Mouse (Mus musculus) frontal cortex, postnatal 14 days (tissue): ENCODE results near the gene Abca14.
A peak's percentile ranks its signal among the peaks of the same experiment; 100 is the strongest.

Experiments
- DNase-seq, 2 experiments: peaks; one replicate each; pipeline ENCODE4 v3.0.0; 2022; ENCODE audit warnings: low spot score in 2 of 2

Gene Abca14

DNA sequence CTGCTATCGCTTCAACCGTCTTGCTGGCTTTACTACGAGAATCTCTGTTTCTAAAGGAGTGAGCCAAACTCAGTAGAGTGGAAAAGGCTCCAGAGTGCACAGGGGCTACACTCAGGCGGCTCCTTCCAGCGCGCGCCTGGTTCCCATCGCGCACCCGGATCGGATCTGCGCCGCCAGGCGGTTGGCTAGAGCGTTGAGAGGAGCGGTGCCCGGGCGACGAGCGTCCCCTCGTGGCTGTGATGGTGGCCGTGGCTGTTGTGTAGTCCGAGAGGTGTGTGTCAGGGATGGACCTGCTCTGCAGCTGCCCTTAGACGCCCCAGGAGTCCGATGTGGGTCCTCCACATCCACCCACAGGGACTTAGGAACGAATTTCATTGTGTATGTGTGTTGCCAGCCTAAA is at the start of gene Abca14:
Gene Abca14, plus strand, starts transcription at position 173 of the 400 bp plus-strand sequence.
- DNase-seq: peak; percentile 56 to 86

DNA sequence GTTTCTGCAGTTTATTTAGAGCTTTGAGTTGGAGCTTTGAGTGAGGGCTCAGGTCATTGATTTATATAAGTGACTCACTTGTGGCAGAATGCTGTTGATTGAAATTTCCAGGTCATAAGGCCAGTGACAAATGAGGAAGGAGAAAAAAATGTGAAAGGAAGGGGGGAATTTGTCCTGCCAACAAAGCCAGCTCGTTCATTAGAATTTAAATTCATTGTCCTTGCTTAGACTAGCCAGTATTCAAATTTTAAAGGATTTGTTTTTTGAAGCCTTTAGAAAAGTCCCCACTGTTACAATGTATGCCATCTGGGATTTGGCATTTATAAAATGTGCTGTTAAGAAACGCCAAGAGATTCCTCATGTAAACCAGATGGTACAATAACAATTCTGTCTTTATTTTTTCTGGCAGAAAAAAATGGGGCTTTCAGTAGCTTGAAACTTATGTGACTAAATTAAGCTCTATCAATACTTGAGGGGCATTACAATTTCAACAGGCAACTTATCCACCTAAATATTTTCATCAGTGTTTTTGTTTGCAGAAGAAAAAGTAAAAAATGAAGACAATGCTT is 46.8 kb upstream of the Abca14 start:
- no peak for DNase-seq

DNA sequence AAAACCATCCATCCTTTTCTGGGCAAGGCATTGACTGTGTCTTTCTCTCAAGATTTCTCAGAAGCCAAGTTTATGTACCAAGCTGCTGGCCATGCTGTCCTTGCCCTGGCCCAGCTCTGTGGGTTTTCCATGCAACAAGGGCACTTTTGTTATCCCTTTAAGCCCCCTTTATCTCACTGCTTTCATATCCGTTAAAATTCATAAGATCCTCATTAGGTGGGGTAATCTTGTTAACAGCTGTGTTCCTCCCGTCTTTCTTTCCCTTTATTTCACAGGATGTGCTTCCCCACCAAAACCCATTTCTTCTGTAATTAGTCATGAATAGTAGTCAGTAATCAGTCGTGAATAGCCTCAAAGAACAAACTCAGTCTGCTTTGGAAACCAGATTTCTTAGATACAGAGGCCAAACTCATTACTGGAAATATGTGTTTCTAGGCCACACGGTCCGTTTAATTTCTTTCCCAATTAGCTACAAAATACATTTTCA is 46.1 kb upstream of the Abca14 start:
- DNase-seq: no peak

DNA sequence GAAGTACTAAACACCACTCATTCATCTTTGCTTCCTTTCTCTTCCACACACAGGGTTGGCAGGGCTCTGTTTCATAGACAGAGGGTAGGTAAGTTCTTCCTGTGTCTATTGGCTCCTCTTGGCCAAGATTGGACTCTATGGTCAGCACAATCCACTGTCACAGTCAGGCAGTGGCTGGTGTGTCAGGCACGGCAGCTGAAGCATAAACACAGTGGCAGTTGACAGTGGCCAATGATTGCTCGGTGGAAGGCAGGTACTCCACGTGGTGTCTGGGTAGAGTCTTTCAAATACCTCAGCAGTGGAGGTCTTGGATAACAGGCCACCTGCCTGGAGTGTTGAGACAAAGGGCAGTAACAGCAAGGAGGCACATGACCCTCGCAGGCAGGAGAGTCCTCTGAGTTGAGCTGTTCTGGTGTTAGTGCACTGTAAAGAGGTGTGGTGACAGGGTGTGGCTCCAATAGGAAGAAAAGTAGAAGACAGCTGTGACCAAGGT is 45.6 kb upstream of the Abca14 start:
- DNase-seq: no peak

DNA sequence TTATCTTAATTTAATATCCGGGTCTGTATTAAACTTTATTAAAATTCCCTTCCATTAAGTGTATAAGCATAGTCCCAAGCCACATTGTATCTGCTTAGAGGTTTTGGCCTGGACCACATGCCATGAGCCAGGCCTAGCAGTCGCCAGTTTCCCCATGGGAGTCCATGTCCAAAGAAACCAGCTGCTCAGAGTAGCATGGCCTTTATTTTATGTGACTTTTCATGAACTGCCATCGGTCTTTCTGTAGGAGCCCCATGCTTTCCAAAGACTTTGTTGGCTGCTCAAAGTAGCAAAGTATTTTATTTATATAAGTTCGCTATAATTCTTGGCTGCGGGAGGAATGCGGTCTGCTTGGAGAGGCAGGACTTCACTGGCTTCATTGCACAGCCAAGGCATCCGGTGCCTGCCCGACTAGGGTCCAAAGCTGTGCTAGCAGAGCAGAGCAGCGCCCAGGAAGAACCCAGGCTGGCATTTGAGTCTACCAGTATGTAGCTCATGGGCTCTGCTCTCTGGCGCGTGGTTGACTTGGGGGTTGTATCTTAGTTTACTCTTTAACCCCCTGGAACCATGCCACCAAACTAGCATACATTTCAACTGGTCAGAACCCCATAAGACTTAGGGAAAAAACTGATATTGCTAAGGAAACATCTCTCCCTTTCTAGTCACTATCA is 40.0 kb upstream of the Abca14 start:
- DNase-seq: no peak

DNA sequence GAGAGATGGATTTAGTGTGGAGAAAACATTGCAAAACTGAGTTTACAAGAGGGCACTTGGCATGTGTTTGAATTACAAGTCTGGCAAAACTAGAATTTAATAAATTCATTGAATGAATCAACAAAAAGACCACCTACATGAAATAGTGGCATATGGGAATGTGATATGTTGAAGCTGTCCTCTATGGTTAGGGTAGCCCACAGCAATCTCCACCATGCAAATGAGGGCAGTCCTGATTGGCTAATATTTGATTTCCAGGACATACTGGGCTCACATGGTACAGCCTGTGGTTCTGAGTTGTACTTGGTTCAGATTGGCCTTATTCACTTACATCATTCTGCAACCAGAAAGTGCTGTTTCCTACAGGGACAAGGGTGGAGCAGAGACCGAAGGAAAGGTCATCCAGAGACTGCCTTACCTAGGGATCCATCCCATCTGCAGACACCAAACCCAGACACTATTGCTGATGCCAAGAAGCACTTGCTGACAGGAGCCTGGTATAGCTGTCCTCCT is 31.5 kb upstream of the Abca14 start:
- DNase-seq: no peak

DNA sequence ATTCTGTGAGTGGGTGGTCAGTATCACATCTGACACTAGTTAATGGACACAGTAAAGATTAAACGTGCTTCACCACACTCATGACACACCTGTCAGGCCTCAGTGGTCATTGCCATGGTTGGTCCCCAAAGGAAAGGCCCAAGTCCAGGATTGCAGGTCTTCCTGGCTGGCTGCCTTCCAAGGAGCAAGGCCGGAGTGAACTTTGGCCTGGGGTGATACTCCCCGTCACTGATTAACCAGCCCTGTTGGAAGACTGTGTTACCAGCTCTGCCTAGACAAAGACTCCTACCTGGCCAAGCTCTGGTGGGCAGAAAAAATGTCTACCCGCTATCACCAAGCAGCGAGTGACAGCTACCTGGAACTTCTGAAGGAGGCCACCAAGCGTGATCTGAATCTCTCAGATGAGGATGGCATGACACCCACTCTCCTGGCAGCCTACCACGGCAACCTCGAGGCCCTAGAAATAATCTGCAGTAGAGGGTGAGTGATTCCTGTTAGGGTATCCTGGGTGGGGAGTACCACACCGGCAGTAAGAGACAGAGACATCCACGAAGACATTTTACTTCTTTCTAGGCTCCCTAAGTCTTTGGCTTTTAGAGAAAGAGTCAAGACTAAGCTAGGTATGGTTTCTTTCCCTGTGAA is 30.0 kb upstream of the Abca14 start, which contains the start of gene Anks4b:
Gene Anks4b, plus strand, starts transcription at position 256 of the 642 bp plus-strand sequence.
- no peak for DNase-seq

DNA sequence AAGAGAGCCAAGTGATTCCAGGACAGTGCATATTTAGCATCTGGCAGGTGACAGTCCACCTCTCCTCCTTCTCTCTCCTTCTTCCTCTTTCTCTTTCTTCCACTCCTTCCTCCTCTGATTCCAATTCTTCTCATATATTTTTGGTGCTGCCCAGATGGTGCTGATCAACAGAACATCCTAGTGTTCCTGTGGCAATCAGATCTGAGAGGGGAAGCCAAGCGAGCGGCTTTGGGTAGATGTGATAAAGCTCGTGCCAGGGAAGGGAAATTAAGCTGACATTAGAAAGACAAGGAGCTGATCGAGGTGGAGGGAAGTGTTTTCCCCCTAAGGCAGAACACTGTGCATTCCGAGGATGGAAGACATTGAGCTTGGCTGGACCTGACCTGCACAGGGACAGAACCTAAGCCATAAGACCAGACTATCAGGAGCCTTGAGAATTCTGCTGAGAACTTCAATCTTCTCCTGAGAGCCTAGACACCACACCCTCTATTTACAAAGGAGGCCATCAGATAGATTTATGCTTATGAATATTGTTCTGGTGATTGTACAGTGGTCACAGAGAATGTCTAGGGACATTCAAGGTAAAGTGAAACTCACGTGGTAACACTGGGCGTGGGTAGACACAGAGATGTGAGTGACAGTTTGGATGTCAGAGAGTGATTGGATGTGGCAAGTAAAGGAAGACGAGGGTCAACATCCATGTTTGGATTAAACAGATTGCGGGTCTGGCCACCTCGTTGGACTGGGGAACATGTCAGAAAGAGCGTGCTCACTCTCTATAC is 28.8 kb upstream of the Abca14 start:
- no peak for DNase-seq

DNA sequence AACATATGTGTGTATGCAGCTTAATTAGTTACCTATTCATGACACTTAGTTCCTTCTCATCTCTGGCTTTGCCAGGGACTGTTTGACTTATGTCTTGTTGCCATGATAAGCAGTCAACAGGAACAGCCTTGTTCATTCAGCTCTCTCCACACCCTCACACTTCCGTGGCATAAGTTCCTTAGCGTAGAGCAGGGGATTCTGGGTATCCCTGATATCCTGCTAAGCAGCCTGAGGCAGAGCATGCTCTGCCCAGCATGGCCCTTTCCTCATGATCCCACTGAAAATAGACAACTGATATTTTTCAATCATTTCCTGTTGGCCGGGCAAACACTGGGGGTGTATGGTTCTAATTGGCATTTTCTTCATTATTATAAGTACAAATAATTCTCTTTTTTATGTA is 26.1 kb upstream of the Abca14 start:
- no peak for DNase-seq

DNA sequence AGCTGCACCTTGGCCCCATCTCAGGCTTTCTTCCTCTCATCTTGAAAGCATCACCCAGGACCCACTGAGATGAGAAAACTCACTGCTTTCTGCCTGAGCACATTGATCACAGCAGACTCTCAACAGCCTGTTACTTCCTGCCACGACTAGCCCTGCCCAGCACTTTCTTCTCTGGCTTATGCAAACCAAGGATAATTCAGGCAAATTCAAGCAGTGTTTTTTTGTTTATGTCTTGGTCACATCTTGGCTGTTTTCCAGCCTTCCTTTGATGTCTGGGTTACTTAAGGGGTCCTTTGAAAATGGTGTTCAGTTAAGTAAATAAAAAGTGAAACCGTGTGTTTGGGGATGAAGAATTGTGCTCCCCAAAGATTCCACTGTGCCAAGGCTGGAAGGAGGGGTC is 24.8 kb upstream of the Abca14 start:
- no peak for DNase-seq

DNA sequence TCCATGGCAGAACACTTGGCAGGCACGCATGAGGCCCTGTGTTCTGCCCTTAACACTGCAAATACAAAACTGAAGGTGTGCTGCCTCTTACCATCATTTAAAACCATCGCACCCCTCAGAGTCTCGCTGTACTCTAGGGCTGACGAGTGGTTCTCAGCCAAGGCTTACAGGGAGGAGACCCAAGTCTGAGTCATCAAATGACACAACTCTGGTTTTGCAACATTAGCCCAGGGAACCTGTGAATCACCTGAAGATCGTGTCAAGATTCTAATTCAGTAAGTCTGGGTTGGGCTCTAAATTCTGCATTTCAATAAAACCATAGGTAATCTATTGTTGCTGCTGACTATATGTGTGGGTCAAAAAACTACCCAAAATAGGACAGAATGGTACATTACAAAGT is 23.2 kb upstream of the Abca14 start:
- no peak for DNase-seq

DNA sequence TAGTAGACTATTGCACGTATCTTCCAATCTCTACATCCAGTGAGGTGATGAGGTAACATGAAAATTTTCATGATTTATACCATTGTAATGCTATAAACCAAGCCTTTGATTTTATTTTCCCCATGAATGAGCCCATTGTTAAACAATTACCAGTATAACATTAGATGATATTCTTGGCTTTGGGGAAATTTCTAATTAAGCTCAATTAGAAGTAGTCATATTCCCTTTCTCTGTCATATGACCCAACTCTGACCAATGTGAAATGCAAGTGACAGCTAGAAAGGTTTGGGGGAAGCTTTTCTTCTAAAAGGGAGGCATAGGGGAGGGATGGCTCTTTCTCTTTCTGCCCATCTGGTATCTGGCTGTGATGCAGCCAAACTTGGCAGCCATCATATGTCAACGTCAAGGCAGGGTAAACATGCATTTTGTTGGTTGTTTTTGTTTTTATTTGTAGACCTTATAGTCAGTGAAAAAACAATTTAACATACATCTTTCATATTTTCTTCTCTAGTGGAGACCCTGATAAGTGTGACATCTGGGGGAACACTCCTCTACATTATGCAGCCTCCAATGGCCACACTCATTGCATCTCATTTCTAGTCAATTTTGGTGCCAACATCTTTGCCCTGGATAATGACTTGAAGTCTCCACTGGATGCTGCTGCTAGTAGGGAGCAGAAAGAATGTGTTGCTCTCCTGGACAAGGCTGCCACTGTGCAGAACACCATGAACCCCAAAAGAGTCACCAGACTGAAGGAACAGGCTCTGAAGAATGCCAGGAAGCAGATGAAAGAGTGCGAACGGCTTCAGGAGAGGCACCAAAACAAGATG is 22.1 kb upstream of the Abca14 start:
- DNase-seq: no peak

DNA sequence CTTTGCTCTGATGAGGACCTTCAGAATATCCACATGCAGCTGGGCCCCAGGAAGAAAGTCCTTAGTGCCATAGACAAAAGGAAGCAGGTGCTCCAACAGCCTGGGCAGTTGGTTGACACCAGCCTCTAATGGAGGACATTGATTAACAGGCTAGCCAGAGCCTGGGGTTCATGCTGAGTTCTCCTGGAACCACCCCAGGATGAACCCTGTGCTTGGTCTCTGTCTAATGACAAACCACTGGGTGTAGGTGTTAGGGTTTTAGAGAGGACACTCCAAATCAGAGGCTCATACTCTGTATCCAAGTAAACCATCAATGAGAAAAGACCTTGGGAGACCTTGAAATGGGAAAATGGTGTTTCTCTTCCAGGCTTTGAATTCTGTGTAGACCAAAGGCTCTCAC is 20.9 kb upstream of the Abca14 start:
- DNase-seq: no peak

DNA sequence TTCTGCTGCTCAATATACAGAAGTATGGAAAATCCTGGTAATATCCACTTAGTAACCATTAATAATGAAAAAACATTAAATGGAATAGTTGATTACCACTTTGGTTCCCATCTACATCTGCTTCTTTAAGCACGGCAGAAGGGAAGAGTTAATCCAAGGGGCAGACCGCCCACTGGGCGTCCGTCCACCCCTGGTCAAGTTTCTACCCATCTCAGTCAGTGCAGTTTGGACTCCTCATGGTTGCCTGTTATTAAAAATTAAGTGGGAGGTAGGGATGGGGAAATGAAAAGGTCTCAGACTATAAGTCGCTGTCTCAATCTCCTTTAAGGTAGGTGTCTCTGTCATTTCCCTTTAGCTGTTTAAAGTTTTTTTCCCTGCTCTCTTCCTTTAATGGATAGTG is 14.8 kb upstream of the Abca14 start:
- no peak for DNase-seq

DNA sequence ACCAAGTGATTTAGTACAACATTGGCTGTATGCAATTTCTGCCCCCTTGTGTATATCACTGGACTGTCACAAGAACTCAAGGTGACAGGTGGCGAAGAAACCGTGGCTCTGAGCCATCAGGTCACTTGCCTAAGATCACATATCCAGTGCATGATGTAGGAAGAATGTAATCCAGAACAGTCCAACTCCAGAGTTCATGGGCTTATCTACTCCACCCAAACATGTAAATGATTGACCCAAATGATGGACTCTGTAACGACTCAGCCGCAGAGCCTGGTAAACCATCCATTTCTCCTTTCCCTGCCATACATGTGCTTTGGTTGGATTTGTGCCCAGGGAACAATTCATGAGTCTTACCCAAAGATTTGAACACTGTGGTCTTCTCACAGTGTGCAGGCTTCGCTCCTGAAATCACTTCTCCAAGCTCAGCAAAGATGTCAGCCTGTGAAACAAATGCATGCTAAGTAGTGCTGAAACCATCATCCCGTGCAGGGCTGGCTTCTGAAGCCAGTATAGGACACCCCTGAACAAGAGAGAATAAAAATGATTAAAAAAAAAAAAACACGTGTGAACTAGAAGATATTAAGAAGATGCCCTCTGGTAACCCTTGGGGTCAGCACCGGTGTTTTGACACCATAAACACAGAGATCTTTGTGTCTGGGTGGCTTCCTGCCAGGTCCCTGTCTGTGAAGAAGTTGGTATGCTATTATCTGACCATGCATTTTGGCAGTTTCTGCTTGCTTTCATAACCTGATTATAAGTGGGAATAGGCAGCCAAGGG is 14.2 kb upstream of the Abca14 start:
- DNase-seq: no peak

DNA sequence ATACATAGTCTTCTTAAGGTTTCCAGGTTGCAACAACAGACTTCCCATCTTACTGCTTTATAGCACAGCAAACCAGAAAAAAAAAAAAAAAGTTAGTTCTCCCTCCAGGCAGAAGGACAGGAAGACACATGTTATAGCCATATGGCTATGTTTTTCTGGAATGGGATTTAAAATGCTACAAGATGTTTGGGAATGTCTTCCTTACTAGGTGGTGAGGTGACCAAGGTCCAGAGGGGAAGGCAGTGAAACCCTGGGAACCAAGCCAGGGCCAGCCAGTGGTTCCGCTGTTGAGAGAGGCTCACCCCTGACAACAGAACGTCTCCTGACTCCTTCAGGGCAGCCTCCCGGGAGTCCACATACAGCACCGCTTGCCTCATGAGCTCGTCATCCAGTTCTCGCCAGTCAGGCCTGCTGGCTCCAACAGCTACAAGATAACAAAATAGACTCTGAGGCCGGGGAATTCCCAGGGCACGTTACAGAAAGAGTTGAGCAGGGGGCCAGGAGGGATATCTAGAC is 13.6 kb upstream of the Abca14 start:
- DNase-seq: no peak

DNA sequence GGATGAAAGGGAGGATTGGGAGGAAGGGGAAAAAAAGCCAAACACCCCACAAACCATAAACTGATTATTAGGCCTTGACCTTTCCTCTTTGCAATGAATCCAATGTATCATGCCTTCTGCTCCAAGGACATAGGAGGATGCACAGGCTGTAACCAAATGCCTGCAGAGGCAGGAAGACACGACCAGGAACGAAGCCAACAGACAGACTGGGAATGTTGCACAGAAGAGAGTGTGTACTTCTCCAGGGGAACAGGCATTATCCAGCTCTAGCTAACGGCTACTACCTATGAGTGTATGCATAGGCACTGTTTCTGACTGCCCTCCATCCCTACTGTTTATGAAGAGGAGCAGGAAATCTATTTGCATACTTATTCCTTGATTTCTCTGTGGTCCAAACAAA is 11.6 kb upstream of the Abca14 start:
- no peak for DNase-seq

DNA sequence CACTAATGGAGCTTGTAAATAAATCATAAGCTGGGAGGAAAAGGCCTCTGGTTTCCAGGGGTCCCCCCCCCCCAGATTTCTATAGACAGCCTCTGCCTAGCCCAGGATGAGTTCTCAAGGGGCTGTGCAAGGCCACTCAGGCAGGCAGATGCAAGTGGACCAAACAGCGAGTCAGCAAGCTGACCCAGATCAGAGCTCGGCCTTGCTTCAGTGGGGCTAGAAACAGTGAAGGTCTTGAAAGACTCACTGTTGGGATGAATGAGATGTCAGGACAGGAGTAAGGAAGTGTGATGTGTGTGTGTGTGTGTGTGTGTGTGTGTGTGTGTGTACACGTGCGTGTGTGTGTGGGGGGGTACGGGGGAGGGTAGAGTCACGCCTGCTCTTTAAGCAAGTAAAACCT is 10.9 kb upstream of the Abca14 start:
- no peak for DNase-seq

DNA sequence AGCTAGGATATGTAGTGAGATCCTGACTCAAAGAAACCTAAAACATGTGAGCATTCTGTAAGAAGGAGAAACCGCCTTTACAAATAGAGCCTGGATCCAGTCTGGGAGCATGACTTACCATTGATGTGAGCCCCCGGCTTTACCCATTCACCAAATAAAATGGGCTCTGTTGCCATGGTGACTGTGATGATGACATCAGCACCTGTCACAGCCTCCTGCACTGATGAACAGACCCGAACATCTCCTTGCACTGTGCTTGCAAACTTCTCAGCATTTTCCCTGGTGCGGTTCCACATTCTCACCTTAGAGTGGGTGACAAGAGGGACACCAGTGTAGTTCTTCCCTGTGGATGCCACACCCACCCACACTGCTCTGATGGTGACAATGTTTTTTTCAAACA is 8.6 kb upstream of the Abca14 start:
- no peak for DNase-seq

DNA sequence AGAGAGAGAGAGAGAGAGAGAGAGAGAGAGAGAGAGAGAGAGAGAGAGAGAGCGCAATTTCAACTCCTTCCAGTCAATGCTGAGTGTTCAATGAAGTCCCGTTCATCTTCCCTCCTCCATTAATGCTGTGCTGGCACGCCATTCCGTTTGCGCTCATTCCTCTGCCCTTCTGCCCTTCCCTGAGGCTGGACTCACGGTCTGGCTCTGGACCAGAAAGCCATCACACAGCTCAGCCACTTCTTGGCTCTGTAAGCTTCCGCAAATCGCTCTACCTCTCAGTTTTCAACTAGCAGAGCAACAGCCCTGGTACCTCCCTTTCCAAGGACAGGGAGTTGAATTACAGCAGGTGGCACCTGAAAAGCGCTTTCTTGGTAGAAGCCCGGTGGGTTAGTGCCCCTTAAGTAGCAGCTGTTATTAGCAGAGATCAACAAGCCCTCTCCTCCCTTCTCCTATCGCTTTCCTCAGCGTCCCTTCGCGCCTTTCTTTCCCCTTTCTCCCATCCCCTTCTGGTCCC is 2.5 kb upstream of the Abca14 start:
- no peak for DNase-seq
